Mouse (Mus musculus) ovary, postnatal 10 days (tissue): ENCODE measurements around the gene Cog8.

Experiments
- DNase-seq: peaks from one replicate; pipeline ENCODE4 v3.0.0; 2022; ENCODE audit warnings: low spot score

The Cog8 gene

DNA sequence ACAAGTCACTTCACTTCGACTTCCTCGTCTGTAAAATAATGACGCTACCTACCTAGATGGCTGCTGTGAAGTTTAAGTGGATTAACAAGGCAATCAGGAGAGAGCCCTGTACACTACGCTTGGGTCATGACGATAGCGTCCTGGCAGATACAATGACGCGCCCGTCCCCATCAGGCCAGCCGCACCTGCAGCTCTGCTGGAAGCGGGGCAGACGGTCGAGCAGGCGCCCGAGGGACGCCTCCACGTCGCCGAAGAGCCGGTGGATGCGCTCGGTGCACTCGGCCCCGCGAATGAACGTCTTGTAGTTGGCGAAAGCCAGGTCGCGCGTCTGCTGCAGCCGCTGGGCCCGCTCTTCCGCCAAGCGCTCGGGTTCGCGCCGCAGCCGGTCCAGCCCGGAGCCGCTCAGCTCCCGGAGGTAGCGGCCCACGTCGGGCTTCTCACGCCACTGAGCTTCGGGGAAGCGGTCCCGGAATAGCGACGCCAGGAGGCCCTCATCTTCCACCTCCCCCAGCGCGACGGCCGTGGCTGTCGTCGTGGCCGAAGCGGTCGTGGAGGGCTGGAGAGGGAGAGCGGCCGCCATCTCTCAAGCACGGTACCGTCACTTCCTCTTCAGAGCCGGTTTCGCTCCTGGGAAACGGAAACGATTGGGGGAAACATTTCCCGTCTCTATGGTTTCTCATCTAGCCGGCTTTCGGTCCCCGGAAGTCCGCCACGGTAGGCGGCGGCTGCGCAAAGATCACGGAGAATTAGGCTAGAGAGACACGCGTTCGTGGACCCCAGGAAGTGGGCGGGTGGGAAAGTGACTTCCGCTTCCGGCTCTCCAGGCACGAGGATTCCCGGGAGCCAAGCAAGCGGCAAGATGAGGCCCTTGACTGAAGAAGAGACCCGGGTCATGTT, at the start of gene Cog8, which contains the start of gene Nip7:
Cog8 (minus strand) TSS at position 614 of the 897 bp plus-strand sequence.
Nip7 (plus strand) TSS at position 802 of the 897 bp plus-strand sequence.
- DNase-seq, result peak; percentile 73

DNA sequence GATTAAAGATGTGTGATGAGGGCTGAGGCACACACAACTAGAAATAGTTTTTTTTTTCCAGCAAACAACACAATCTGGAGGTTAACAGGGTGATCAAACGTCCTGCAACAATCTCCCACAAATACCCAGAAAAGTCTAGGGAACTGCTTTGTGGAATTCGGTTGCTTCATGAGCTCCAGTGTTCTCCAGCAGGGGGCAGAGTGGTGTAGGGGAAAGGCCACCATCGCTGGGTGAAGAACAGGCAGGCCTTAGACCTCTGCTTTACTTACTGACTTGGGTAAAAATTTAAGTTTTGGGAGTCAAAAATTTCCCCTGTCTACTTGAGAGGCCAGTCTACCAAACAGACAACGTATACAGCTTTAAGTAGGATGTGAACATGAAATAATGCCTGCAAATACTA, 48.1 kb upstream of the Cog8 start:
- peak; percentile 54 for DNase-seq

DNA sequence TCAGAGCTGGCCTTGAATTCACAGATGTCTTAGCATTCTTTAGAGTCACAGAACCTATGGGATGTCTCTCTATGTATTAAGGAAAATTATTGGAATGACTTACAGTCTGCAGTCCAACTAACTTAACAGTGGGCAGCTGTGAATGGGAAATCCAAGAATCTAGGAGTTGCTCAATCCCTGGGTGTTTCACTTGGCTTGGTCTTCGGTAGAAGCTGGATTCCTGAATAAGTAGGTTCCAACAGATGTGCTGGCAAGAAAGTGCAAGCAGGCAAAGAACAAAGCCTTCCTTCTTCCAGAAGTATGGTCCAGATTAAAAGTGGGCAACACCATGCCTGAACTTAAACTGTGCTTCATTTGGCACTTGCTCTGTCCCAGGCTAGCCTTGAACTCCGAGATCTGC, 44.1 kb upstream of the Cog8 start:
- DNase-seq, result no peak

DNA sequence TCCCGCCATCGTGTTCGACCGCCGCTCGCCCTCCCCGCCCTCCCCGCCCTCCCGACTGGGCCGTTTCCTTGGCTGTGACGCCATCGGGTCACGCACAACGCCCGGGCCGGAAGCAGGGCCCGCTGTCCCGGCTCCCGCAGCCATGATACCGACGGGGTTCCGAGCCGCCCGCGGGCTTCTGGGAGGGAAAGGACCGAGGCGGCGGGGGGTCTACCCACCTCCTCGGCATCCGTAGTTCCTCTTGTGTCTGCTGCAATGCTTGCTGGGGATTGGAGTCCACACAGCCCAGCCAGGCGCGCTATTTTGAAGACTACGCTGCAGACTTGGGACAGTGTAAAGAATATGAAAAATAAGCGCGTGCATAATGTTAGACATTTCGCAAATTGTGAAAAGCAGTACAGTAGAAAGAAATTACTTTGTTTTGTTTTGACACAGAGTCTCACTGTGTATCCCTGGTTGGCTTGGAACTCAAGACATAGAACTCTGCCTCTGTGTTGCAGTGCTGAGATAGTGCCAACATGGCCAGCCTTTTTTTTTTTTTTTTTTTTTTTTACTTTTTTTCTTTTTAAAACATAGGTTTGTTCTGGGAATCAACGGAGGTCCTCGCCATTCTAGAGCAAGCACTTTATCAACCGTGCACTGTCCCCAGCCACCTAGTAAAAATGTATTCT, 40.0 kb upstream of the Cog8 start, which contains the start of gene Terf2:
Terf2 (minus strand) TSS at position 182 of the 671 bp plus-strand sequence.
- peak; percentile 79 for DNase-seq

DNA sequence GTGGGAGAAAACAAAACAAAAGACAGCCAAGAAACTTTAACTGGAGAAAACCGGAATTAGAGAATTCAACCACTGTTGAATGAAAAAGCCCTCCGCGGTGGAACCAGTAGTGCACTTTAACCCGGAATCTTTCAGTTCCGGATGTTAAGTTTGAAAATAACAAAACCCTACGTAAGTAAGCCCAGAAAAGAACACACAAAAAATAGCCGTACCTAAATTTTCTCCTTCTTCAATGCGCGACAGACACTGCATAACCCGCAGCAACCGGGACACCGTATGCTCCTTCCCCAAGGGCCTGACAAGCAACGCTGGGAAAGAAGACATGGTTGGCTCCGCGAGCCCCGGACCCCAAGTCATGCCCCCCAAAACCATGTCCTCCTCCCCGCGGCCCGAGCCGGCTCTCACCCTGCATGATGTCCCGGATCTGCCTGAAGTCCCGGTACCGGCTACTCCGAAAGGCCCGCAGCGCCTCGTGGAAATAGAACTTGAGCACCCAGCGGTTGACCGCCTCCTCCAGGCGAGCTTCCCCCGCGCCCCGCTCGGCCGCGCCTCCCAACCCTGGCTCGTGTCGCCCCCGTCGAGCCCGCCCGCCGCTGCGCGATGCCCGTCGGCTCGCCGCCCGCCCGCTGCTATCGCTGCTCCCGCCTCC, 39.4 kb upstream of the Cog8 start:
- no peak for DNase-seq

DNA sequence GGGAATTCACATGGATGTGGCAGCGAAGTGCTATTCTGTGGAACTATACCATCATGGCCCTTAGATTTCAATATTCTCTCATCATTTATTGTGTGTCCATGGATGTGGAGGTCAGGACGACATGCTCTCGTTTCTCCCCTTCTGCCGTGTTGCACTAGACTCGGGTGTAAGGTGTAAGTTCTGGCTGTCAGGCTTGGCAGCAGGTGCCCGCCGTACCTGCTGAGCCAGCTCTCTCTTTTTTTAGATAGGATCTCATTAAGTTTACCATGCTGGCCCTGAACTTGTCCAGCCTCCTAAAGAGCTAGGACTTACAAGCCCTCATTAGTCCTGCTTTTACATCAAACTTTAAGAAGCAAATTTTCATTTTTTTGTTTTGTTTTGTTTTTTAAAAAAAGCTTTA, 34.0 kb upstream of the Cog8 start:
- no peak for DNase-seq

DNA sequence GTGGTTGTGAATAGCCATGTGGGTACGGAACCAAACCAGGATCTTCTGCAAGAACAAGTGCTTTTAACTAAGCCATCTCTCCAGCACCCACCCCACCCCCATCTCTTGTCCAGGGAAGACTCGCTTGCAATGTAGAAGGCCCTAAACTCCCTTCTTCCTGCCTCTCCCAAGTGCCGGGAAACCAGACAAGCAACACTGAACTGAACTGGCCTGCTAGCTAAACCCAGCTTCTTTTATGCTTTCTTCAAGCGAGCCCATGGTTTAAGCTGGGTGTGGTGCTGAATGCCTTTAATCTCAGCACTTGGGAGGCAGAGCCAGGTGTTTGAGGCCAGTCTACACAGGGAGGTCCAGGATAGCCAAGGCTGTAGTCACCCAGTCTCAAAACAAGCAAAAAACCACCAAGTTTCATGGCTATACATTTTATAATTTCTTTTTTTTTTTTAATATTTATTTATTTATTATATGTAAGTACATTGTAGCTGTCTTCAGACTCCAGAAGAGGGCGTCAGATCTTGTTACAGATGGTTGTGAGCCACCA, 32.1 kb upstream of the Cog8 start:
- no peak for DNase-seq

DNA sequence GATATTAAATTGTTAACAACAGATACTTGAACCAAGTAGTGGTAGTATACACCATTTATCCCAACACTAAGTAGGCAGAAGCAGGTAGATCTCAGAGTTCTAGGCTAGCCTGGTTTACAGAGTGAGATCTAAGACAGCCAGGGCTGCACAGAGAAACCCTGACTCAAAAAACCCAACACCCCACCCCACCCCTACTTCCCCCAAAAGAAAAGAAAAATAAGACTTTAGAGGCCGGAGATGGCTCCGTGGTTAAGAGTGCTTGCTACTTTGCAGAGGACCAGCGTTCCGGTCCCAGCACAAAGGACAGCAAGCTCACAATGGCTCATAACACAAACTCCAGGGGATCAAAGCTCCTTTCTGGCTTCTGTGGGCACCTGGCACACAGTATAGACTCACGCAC, 29.5 kb upstream of the Cog8 start:
- no peak for DNase-seq

DNA sequence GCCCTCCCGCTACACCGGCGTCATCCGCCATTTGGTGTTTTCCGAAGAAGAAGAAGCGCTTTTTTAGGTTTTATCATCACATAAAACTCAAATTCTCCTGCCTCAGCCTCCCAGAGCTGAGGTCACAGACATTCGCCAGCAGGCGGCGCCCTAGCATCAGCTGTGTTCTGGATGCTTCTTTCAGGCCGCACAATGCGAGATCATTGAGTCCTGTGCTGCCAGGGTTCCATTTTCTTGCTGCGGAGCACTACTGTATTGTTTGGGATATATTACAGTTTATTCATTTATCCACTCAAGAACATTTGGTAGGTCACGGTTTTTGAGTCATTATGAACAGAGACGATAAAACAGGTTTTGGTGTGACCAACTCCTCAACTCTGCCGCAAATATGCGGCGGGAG, 28.9 kb upstream of the Cog8 start:
- no peak for DNase-seq

DNA sequence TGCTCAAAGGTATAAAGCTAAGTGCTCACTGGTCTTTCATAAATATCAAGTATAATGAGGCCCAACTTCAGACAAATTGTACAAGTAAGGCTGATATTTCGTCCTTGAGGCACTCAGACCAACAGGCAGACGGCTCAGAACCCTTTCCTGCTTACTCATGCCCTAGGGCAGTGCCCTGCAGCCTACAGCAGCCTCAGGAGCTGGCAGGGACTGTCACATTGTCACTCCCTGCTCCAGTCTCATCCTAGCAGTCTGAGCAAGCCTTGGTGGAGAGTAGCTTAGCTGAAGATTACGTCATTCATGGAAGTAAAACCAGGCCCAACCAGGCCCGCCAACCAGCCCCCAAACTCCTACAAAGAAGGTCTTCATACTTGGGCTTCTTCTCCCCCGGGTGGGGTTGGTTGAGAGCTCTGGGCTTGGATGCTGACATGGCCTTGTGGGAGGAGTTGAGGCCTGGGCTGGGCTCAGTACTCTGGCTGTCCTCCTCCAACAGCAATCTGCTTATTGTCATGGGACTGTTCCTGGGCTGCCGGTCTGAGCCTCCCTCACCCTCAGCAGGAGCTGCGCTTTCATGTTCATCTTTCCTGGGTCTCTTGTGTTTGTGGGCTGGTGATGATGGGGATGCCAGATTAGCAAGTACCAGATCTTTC, 19.9 kb upstream of the Cog8 start:
- no peak for DNase-seq

DNA sequence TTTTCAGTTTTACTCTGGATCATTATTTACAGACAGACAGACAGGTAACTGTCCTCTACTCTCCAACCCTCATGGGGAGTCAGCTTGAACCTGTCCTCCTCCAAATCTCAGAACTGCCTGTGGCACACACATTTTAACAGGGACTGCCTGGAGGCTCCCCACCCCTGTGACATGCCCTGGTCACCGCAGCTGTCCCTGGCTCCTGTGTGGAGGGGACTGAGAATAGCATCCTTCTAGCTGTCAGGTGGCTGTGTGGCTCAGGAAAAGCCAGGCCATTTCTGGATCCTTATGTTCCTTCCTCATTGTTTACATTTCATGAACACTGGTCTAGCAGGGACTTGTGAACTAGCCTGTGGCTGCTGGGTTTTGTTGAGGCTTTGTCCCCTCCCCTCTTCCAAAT, 17.6 kb upstream of the Cog8 start:
- no peak for DNase-seq

DNA sequence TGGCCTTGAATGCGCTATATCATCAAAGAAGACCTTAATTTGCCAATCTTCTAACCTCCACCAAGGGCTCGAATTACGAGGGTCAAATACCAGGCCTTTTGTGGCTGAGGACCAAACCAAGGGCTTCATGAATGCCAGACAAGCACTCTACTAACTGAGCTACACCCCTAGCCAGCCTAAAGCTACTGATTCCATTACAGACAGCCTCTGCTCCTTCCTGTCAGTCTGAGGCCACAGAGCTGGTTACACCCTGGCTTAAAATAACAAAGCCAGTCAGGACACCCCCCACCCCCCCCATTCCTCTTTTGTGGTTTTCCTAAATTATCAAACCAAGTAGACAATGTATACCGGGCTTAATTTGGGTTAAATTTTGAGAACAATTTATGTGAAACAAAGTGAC, 17.2 kb upstream of the Cog8 start:
- DNase-seq, result no peak

DNA sequence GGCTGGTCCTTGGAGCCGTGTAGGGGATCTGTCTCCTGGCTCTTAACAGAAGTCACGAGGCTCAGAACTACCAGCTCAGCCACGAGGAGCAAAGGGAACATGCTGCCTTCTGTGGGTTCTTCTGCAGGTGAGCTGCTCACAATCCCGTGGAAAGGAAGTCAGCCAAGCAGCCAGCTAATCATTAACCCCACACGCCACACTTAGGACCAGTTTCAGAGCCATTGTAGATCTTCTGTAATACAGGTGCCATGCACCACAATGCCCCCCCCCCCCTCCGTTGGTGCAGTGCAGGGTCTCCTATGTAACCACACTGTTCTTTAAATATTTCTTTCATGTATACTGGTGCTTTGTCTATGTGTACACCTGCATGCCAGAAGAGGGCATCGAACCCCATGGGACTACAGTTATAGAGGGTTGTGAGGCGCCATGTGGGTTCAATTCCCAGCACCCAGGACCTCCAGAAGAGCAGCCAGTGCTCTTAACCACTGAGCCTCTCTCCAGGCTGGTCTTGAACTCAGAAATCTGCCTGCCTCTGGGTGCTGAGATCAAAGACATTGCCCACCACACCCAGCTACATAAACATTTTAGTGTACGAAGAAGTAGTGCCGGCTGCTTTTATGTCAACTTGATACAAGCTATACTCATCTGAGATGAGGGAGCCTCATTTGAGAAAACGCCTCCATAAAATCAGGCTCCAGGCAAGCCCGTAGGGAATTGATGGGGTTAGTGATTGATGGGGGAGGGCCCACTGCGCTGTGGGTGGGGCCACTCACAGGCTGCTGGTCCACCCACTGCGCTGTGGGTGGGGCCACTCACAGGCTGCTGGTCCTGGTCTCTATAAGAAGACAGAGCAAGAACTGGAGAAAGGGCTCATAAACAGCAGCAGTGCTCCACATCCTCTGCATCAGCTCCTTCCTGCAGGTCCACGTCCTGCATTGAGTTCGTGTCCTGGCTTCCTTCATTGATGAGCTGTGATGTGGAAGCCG, 9.3 kb upstream of the Cog8 start, which contains the start of gene Tmed6:
Tmed6 (minus strand) TSS at position 134 of the 986 bp plus-strand sequence.
- DNase-seq, result no peak

DNA sequence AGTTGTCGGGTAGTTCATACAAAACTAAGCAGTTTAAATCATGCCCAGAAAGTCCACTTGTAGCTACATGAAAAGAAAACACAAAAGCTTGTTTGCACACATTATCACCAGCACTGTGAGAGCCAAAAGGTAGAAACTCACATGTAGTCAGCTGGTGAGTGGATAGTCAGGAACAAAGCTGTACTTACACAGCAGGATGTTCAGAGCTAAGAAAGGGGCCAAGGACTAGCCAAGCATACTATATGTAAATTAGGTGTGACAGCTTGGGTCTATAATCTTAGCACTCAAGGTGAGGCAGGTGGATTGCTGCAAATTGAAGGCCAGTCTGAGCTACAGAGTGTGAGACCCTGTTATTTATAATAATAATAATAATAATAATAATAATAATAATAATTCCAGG, 6.1 kb upstream of the Cog8 start:
- DNase-seq, result no peak

DNA sequence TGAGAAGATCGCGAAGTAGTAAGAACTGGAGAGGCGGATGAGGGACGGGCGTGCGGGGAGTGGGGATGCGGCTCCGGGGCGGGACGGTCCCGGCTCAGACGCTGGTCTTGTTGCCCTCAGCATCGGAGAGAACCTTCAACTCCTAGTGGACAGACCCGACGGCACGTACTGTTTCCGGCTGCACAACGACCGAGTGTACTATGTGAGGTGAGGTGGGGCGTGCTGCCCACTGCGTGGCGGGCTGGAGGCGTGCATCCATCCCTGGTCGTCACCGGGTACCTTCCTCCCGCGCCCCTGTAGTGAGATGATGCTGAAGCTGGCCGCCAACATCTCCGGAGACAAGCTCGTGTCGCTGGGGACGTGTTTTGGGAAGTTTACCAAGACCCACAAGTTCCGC, 482 bp upstream of the Cog8 start:
- no peak for DNase-seq

DNA sequence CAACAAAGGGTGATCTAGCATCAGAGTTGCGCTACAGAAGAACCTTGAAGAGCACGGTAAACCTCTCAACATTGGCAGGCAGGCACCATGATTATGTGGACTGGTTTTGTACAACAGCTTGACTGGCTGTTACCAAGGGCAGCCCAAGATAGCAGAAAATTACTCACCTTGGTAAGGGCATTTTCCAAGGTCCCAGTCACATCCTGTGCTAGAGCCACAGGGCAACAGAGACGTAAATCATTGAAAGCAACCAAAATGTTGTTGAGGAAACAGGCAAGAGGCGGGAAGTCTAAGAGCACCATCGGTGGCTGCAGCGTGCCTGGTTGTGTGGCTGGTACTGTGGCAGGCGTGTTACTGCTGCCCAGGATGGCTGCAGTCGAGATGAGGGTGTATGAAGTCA, 4.4 kb downstream of the Cog8 start:
- DNase-seq, result no peak

DNA sequence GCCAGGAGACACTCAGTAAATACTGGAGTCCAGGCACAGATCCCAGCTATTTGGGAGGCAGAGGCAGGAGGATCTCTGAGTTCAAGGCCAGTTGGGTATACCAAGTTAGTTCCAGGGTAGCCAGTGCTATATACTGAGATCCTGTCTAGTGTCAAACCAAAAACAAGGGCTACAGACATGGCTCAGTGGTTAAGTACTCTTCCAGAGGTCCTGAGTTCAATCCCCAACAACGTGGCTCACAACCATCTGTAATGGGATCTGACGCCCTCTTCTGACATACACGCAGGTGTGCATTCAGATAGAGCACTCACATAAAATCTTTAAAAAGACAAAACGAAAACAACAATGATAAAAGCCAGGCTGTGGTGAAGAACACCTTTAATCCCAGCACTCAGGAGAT, 7.0 kb downstream of the Cog8 start:
- DNase-seq, result no peak

DNA sequence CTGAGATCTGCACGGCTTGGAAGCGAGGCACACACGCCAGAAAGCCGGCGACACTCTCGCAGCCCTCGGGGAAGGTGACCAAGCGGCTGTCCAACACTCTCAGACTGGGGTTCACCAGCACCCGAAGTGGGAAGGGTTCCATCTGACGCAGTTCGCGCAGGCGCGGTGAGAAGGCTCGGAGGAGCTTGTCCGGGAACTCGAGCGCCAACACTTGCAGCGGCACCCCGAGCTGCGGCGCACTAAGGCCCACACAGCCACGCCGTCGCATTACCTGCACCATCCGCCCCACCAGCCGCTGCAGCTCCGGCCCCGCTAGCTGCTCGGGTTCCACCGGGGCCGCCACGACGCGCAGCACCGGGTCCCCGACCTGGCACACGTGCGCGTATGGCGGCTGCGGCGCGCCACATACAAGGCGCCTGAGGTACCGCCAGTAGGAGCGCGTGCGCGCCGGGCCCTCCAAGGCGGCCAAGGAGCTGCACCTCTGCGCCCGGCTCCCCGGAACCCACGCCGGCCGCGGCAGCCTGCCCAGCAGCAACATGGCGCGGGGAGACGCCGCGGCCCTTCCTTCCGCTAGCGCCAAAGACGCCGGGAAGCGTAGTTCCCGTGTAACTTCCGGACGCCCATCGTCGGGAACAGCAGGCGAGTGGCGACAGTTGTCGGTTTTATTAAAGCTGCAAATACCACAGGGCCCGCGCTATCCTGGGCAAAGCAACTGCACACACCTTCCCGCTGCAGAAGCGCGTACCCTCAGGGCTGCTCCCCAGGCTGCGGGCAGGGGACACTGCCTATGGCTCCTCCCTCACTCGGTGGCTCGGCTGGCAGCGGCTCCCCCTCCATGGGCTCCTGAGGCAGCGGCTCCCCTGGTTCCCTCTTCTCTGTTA, 8.2 kb downstream of the Cog8 start, which contains the start of gene Pdf:
Pdf (minus strand) TSS at position 554 of the 881 bp plus-strand sequence.
- DNase-seq, result peak; percentile 63

DNA sequence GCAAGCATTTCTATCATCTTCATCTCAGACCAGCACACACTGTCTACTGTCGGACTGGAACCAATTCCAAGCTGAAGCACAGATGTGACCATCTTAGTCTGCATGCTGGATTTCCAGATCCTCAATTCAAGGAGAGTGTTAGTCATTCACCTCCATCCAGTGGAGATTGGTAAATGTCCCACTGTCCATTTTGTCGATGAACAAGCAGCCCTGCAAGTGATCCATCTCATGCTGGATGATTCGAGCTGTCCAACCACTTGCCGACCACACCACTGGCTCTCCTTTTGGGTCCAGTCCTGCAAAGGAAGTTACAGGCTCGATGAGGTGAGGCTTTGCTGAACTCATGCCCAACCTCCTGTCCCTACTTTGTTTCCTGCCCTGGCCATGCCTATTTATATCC, 9.5 kb downstream of the Cog8 start:
- no peak for DNase-seq

DNA sequence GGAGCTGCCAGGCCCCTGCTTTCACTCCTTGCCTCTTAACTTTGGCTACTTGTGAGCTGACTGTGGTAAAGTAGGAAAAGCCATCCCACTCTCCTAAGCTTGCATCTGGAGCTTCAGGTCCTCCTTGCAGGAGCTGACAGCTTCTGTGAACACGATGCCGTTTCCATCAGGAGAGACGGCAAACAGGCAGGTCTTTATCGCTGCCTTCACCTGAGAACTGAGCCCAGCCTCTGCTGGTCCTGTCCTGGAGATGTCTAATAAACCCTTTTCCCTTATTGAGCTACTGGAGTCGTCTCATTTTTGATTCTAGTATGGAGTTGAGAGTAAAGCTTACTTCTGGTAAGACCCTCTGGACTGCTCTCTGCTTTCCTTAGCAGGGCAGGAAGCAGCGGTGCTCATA, 11.0 kb downstream of the Cog8 start:
- no peak for DNase-seq
